9 mouse cellular contexts compared by ENCODE assay signal in genomic region chr11:20647902-20648625, GRCm38 (mm10).
A peak's percentile ranks its signal among the peaks of the same experiment; 100 is the strongest.
DNase-seq lines count a peak whose midpoint lies in the region; ATAC-seq and TF ChIP-seq lines count a peak whose summit lies in the region.
"Had no signal": no experiment of that assay in that cellular context is flagged by ENCODE, and none has a peak within 500 bp of the region (broad histone marks: within the 10 kb centered on the region; RNA-seq: fewer than 3 reads in every experiment).

No protein-coding gene starts in this region.

- H3K36me3 ChIP-seq in thymus, adult 2 months (ENCODE audit: control insufficient read depth, insufficient read depth, low read length) = no peaks in the 10 kb centered on the region; the same call in 1 of the 2 replicates
- no peaks in the 10 kb centered on the region for H3K36me3 ChIP-seq in stomach, embryonic 16.5 days (ENCODE audit: control insufficient read depth, insufficient read depth, low read length)

- ATAC-seq in stomach, embryonic 16.5 days (ENCODE audit: insufficient read depth, low FRiP score) = peak; percentile 43

- WGBS in thymus, adult 2 months = 91% methylated on average over 19 of the region's 19 CpGs
- WGBS in stomach, embryonic 16.5 days = 47% methylated on average over 19 of the region's 19 CpGs

- peaks cover 16% of the 10 kb centered on the region for H3K4me1 ChIP-seq in thymus, adult 2 months (replicated peaks; ENCODE audit: control insufficient read depth, insufficient read depth, low read length)
- peaks cover 36% of the 10 kb centered on the region for H3K4me1 ChIP-seq in stomach, embryonic 16.5 days (ENCODE audit: control insufficient read depth, insufficient read depth, low read length)

- no peak for TF ChIP-seq POLR2A in thymus, adult 2 months (IDR thresholded peaks at IDR 0.05; ENCODE audit: control insufficient read depth, extremely low read depth, insufficient read depth, low read length, poor library complexity)

- peak; percentile 36 to 84 for DNase-seq in adrenal gland, adult (ENCODE audit: inconsistent age in 2 of 2, low spot score in 1 of 2)
- no peak for DNase-seq in adrenal gland, postnatal 4 days (ENCODE audit: low spot score in 2 of 2)
- DNase-seq in thymus, postnatal 4 days = peak; percentile 36
- no peak for DNase-seq in thymus, adult 2 months
- peak; percentile 71 to 81 for DNase-seq in kidney, postnatal 4 days
- no peak for DNase-seq in cerebellum, postnatal 4 days (ENCODE audit: low spot score in 2 of 2)
- no peak for DNase-seq in right cerebral cortex, postnatal 14 days

- no peak overlapping the region for H3K27ac ChIP-seq in thymus, adult 2 months (ENCODE audit: control insufficient read depth, insufficient read depth, low read length)
- H3K27ac ChIP-seq in stomach, embryonic 16.5 days (ENCODE audit: low read length) = peak overlapping the region; percentile 68; the same call in 1 of the 2 replicates

- no peaks in the 10 kb centered on the region for H3K27me3 ChIP-seq in thymus, adult 2 months (ENCODE audit: control insufficient read depth, insufficient read depth, low read length)
- no peaks in the 10 kb centered on the region for H3K27me3 ChIP-seq in stomach, embryonic 16.5 days (ENCODE audit: control insufficient read depth, insufficient read depth, low read length)

- no peak overlapping the region for H3K4me3 ChIP-seq in thymus, adult 2 months (ENCODE audit: control insufficient read depth, insufficient read depth, low read length)
- no peak overlapping the region for H3K4me3 ChIP-seq in stomach, embryonic 16.5 days (replicated peaks; ENCODE audit: low read length)
- H3K4me3 ChIP-seq: myocyte had no signal

- peak overlapping the region; percentile 16; the same call in 1 of the 2 replicates for H3K9ac ChIP-seq in stomach, embryonic 16.5 days (ENCODE audit: low read length)

- no peak overlapping the region for H3K4me2 ChIP-seq in stomach, embryonic 16.5 days (ENCODE audit: low read depth, low read length)

- H3K9me3 ChIP-seq in stomach, embryonic 16.5 days (replicated peaks; ENCODE audit: control insufficient read depth, low read length) = no peaks in the 10 kb centered on the region

- no peak for TF ChIP-seq CTCF in thymus, adult 2 months (IDR thresholded peaks at IDR 0.05; ENCODE audit: borderline replicate concordance, control insufficient read depth, extremely low read depth, insufficient read depth, low read length, poor library complexity)

Comparison
In these comparisons a context has a peak if more than half of its experiments do, and no peak if none do; other contexts are left out.
1. DNase-seq: peak in adrenal gland, adult (2 of 2), thymus, postnatal 4 days (single experiment) and kidney, postnatal 4 days (2 of 2); none in adrenal gland, postnatal 4 days (0 of 2), thymus, adult 2 months (single experiment), cerebellum, postnatal 4 days (0 of 2) and right cerebral cortex, postnatal 14 days (single experiment).